Mouse (Mus musculus): ENCODE measurements around the gene Cdr2l. TPM values are rescaled to one million over a fixed set of nuclear protein-coding genes. Genes with fewer than 3 reads are reported as not detected.
"Not testable (repeated sequence)": the region's sequence is repeated elsewhere in the genome, so short reads cannot be mapped to it uniquely, and the experiment has no call there.

The Cdr2l gene
- total and polyA plus RNA-seq, 3 experiments, result not detected

GRCm38 (mm10) chr11:115384587-115384986, 2.9 kb downstream of the Cdr2l start:
- Histone ChIP-seq H3K27me3 (replicated peaks) (peaks cover 68% of the 10 kb centered on the region), H3K4me3 (replicated peaks in 1 of 3; ENCODE audit: low read depth in 2 of 3, low read length in 2 of 3, poor library complexity in 1 of 3) (no peak overlapping the region), H3K36me3 (replicated peaks in 1 of 2; ENCODE audit: control insufficient read depth in 1 of 2, insufficient read depth in 1 of 2, low read length in 1 of 2) (no peaks in the 10 kb centered on the region), H3K79me2 (replicated peaks; ENCODE audit: control insufficient read depth, extremely low read depth, insufficient read depth, poor library complexity, severe bottlenecking) (no peaks in the 10 kb centered on the region), H3K9me3 (replicated peaks; ENCODE audit: low read length) (peaks cover 9% of the 10 kb centered on the region), H3K9ac (ENCODE audit: insufficient read depth, low read depth) (no peak overlapping the region), H3K4me1 (ENCODE audit: control insufficient read depth in 1 of 2, insufficient read depth in 2 of 2) (no peaks in the 10 kb centered on the region), H3K4me2 (ENCODE audit: insufficient read depth, low read depth, poor library complexity, severe bottlenecking) (no peak overlapping the region), H3K27ac (ENCODE audit: insufficient read depth, low read depth) (no peak overlapping the region)
- DNase-seq (ENCODE audit: extremely low read depth), result no peak
- TF ChIP-seq KAT2A (IDR thresholded peaks at IDR 0.05; ENCODE audit: insufficient replicate concordance, low read length) (no peak), UBTF (IDR thresholded peaks at IDR 0.05; ENCODE audit: low read depth, low read length) (no peak), USF1 (IDR thresholded peaks at IDR 0.05; ENCODE audit: low read depth, low read length) (no peak), TBP (conservative IDR thresholded peaks at IDR 0.05; ENCODE audit: low read depth, low read length) (no peak), ETS1 (conservative IDR thresholded peaks at IDR 0.05; ENCODE audit: low read depth, low read length) (no peak), CHD2 (IDR thresholded peaks at IDR 0.05; ENCODE audit: low read length) (no peak), ZNF384 (IDR thresholded peaks at IDR 0.05; ENCODE audit: low read depth, low read length) (no peak), USF2 (conservative IDR thresholded peaks at IDR 0.05; ENCODE audit: low read depth, low read length) (no peak), MAZ (IDR thresholded peaks at IDR 0.05; ENCODE audit: low read depth, low read length) (no peak), PAX5 (IDR thresholded peaks at IDR 0.05; ENCODE audit: low read length) (no peak), ZMIZ1 (IDR thresholded peaks at IDR 0.05; ENCODE audit: low read depth, low read length) (no peak), EP300 (IDR thresholded peaks at IDR 0.05; ENCODE audit: low read length) (no peak), RCOR1 (conservative IDR thresholded peaks at IDR 0.05; ENCODE audit: low read depth, low read length) (no peak), IRF4 (IDR thresholded peaks at IDR 0.05; ENCODE audit: low read depth, low read length) (no peak), MEF2A (IDR thresholded peaks at IDR 0.05; ENCODE audit: borderline replicate concordance, low read depth, low read length) (no peak), RAD21 (IDR thresholded peaks at IDR 0.05; ENCODE audit: low read depth, low read length) (no peak)
- in situ Hi-C loops (cut with MboI; ENCODE audit: low pct_ligation_motif_present, low pct_unique_long_range_greater_than_20kb, low sequenced_read_pairs) (no loop called here), dilution Hi-C loops (cut with MboI; ENCODE audit: extremely low pct_ligation_motif_present, extremely low pct_unique_long_range_greater_than_20kb, low sequenced_read_pairs) (no loop called here)

- H3K9me3 ChIP-seq (replicated peaks; ENCODE audit: low read length); H3K79me2 ChIP-seq (replicated peaks; ENCODE audit: control insufficient read depth, extremely low read depth, insufficient read depth, poor library complexity, severe bottlenecking); in situ Hi-C loops (cut with MboI; ENCODE audit: low pct_ligation_motif_present, low pct_unique_long_range_greater_than_20kb, low sequenced_read_pairs); dilution Hi-C loops (cut with MboI; ENCODE audit: extremely low pct_ligation_motif_present, extremely low pct_unique_long_range_greater_than_20kb, low sequenced_read_pairs); H3K4me3 ChIP-seq (replicated peaks in 1 of 3; ENCODE audit: low read depth in 2 of 3, low read length in 2 of 3, poor library complexity in 1 of 3); H3K9ac ChIP-seq (ENCODE audit: insufficient read depth, low read depth); DNase-seq (ENCODE audit: extremely low read depth); H3K4me1 ChIP-seq (ENCODE audit: control insufficient read depth in 1 of 2, insufficient read depth in 2 of 2); H3K4me2 ChIP-seq (ENCODE audit: insufficient read depth, low read depth, poor library complexity, severe bottlenecking); H3K27ac ChIP-seq (ENCODE audit: insufficient read depth, low read depth); H3K36me3 ChIP-seq (replicated peaks in 1 of 2; ENCODE audit: control insufficient read depth in 1 of 2, insufficient read depth in 1 of 2, low read length in 1 of 2): not testable (repeated sequence)
- TF ChIP-seq TBP (conservative IDR thresholded peaks at IDR 0.05; ENCODE audit: low read depth, low read length), result peak; percentile 90; the same call in 1 of the 2 replicates
- peaks cover 82% of the 10 kb centered on the region for H3K27me3 ChIP-seq (replicated peaks)
Measured at GRCm38 (mm10) chr11:115386859-115387258, 5.1 kb downstream of the Cdr2l start.
